Mouse (Mus musculus): Measurements from ENCODE around the gene Ube2h.

DNA sequence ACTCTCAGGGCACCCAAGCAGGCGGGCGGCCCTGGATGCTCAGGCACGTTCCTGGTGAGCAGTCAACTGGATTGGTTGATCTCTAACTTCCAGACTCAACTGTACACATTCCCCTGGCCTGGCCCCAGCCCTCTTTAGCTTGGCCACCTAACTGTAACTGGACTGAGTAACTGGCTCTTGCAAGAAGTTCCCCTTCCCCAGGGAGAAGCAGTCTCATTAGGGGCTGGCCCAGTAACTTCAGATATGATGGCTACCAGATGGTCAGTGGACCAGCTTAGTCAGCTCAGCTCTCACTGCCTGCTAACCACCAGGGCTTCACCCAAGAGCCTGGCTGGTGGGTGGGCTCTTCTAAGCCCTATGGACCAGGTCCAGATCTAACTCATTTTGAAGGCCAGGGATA is 136.1 kb downstream of the Ube2h start:
- no peak for TF ChIP-seq CTCF (IDR thresholded peaks at IDR 0.05; ENCODE audit: extremely low read depth, insufficient read depth, insufficient read length, insufficient replicate concordance)
- TF ChIP-seq POLR2A (IDR thresholded peaks at IDR 0.05; ENCODE audit: low read depth, low read length) = no peak

Measured in spleen, adult 2 months (tissue).